Mouse (Mus musculus) large intestine, adult 2 months (tissue): ENCODE results near the gene Tmx1. TPM values are rescaled to one million over a fixed set of nuclear protein-coding genes. Genes with fewer than 3 reads are reported as not detected.

Experiments used
- DNase-seq: peaks from one replicate; pipeline ENCODE4 v3.0.0-alpha.2; 2012; ENCODE audit warnings: low read depth, low spot score
- WGBS: fragments of 180-500 bp; shearing (Covaris S2); methylation state at CpG from one replicate; pipeline ENCODE4 v1.1.7; 2018; 5-methylcytosine and 5-hydroxymethylcytosine counted together
- polyA plus RNA-seq: library from polyadenylated mRNA; depleted of rRNA; stranded (reverse); fragments of >200 nt; gene quantifications from 2 replicates; pipeline ENCODE4 v1.2.3, GENCODE M21; 2012; rRNA removed

The Tmx1 gene
- polyA plus RNA-seq, 1 experiment: 7.7 TPM

- DNase-seq: no peak
- WGBS: 81% methylated on average over 16 of the region's 16 CpGs
Measured at GRCm38 (mm10) chr12:70477593-70478287, 24.8 kb downstream of the Tmx1 start.

DNA sequence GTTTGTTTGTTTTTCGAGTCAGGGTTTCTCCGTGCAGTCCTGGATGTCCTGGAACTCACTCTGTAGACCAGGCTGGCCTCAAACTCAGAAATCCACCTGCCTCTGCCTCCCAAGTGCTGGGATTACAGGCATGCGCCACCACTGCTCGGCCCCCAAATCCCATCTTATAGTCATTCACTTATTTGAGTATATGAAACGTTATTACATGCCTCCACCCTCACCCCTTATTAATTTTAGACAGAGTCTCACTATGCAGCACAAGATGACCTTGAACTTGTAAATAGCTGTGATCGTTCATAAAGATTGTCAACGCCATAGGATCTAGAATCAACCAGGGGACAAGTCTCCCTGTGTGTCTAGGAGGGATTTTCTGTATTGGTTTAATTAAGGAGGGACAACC lies 33.1 kb downstream of the Tmx1 start:
- WGBS: 78% methylated on average over 7 of the region's 7 CpGs
- DNase-seq: no peak

DNA sequence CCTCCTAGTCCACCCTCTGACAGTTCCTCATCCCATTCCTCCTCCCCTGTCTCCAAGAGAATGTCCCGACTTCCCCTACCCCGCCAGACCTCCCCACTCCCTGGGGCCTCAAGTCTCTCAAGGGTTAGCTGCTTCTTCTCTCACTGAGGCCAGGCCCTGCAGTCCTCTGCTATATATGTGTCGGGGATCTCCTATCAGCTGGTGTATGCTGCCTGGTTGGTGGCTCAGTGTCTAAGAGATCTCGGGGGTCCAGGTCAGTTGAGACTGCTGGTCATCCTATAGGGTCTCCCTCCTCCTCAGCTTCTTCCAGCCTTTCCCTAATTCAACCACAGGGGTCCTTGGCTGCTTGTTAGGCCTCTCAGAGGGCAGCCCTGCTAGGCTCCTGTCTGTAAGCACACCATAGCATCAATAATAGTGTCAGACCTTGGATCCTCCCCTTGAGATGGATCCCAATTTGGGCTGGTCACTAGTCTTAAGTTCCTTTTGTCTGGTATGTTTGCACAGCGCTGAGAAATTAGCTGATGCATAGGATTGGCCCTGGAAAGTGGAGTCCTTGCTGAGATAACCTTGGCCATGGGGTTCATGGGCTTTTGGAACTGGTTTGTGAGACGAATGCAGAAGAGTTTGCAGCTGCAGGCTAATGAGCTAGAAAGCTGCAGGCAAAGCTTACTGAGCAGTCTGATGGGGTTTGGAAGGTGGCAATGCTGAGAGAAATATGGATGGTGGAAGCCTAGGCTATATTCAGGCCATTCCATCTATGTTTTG lies 34.0 kb downstream of the Tmx1 start:
- DNase-seq: no peak
- WGBS: 80% methylated on average over 6 of the region's 6 CpGs

GRCm38 (mm10) chr12:70492441-70492840 lies 39.5 kb downstream of the Tmx1 start:
- no peak for DNase-seq
- WGBS: 87% methylated on average over 10 of the region's 10 CpGs

DNA sequence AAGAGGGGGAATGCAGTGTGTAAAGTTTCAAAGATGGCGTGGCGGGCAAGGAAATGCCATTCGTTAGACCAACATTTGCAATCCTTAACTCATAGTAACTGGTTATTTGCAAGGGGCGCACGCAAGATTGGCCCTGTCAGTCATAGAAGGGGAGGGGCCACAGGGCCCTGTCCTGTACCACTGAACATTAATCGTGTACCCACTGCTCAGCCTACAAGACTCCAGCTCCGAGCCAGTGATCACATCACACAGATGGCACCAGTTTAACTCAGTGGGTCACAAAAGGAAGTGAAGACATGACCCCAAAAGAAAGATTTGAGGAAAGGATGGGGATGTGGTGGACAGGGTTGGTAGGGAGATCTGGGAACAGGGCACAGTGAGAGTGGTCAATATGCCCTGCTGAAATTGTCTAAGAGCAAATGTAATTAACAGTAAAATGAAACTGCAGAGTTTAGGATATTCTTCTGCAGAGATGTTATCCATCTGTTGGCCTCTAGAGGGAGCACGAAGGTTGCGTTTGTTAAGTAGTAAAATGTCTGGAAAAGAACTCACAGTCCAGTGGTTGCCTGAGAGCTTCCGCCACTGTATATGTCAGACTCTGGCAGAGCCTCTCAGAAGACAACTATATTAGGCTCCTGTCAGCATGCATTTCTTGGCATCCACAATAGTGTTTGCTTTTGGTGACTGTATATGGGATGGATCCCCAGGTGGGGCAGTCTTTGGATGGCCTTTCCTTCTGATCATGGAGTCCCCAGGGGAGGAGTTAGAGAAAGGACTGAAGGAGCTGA lies 41.8 kb downstream of the Tmx1 start:
- WGBS: 55% methylated on average over 10 of the region's 10 CpGs
- DNase-seq: peak; percentile 27

GRCm38 (mm10) chr12:70495282-70495922 lies 42.5 kb downstream of the Tmx1 start:
- DNase-seq: no peak
- WGBS: 37% methylated on average over 4 of the region's 4 CpGs

GRCm38 (mm10) chr12:70498091-70498490 lies 45.2 kb downstream of the Tmx1 start:
- WGBS: 90% methylated on average over 3 of the region's 3 CpGs
- DNase-seq: no peak

DNA sequence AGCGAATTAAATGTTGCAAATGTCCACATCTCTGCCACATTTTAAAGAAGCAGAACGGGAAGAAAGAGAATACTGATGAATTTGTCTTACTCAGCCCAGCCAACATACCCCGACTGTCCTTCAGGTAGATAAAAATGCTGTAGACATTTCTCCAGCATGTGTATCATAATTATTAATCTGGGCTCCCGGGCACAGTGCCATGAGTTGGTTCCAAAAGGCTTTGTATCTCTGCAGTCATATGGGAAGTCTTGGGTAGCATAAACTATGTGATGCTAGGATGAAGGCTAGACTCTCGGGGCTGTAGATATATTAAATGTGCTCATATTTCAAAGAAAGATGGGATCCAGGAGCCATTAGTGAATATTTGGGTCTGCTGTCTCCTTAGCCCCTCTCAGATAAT lies 53.1 kb downstream of the Tmx1 start:
- 79% methylated on average over 5 of the region's 5 CpGs for WGBS
- no peak for DNase-seq

GRCm38 (mm10) chr12:70512023-70512422 lies 59.1 kb downstream of the Tmx1 start:
- no peak for DNase-seq

GRCm38 (mm10) chr12:70512431-70512830 lies 59.5 kb downstream of the Tmx1 start:
- no peak for DNase-seq
- 77% methylated on average over 2 of the region's 2 CpGs for WGBS

More at GRCm38 (mm10) chr12:70512023-70512422, 59.1 kb downstream of the Tmx1 start:
- WGBS: 79% methylated on average over 5 of the region's 5 CpGs

Other genes with a start within 250 kb of the Tmx1 start
- 2.5 and 6.0 TPM in 2 replicates for gene Pygl, start 221.6 kb upstream of the Tmx1 start, polyA plus RNA-seq
- gene Trim9, start 105.5 kb upstream of the Tmx1 start, polyA plus RNA-seq: 0.10 and 0.14 TPM in 2 replicates